Mouse (Mus musculus) kidney, postnatal 36 days (tissue): Measurements from ENCODE around the gene 1700009N14Rik.

Experiments used
- DNase-seq, 2 experiments: peaks; one replicate each; pipeline ENCODE4 v3.0.0; 2021 to 2022; ENCODE audit warnings: mixed read lengths in 2 of 2

1700009N14Rik gene

GRCm38 (mm10) chr4:39450069-39450468, at the start of gene 1700009N14Rik:
1700009N14Rik (plus strand) TSS chr4:39450295.
- DNase-seq = no peak

GRCm38 (mm10) chr4:39437870-39438367, 12.2 kb upstream of the 1700009N14Rik start:
- no peak for DNase-seq

GRCm38 (mm10) chr4:39474291-39474690, 24.2 kb downstream of the 1700009N14Rik start:
- DNase-seq = no peak

GRCm38 (mm10) chr4:39486393-39486792, 36.3 kb downstream of the 1700009N14Rik start:
- DNase-seq = no peak

- DNase-seq = no peak
Observed at GRCm38 (mm10) chr4:39493596-39493995, 43.5 kb downstream of the 1700009N14Rik start.

GRCm38 (mm10) chr4:39495875-39496274, 45.8 kb downstream of the 1700009N14Rik start:
- no peak for DNase-seq
